Mouse (Mus musculus) left cerebral cortex, postnatal 14 days (tissue): ENCODE results near the gene Rgs12. TPM values are rescaled to one million over a fixed set of nuclear protein-coding genes. Genes with fewer than 3 reads are reported as not detected.

Source experiments
- DNase-seq, 2 experiments: peaks; one replicate each; pipeline ENCODE4 v3.0.0; 2021 to 2022; ENCODE audit warnings: low spot score in 2 of 2, mixed read lengths in 1 of 2
- intact Hi-C: fragments of 180-260 bp; cut with DNase I; formaldehyde crosslinking; loops from one replicate; pipeline ENCODE4 v1.15.1; 2025
- total RNA-seq, 2 experiments: library from RNA; stranded (reverse); gene quantifications; 2 replicates each; pipeline ENCODE4 v1.2.3; 2021

Gene Rgs12
- total RNA-seq, 2 experiments from 2014 or later, result 56.0 to 65.8 TPM

GRCm38 (mm10) chr5:34930151-34930975, 18.9 kb upstream of the Rgs12 start:
- intact Hi-C loops, result no loop called here
- no peak for DNase-seq

- no peak for DNase-seq
- intact Hi-C loops, result no loop called here
These were observed 18.2 kb upstream of the Rgs12 start for GRCm38 (mm10) chr5:34931091-34931490.

- intact Hi-C loops, result no loop called here
- DNase-seq, result no peak
These were observed 17.5 kb upstream of the Rgs12 start for GRCm38 (mm10) chr5:34931516-34932457.

GRCm38 (mm10) chr5:34932458-34932806, 16.8 kb upstream of the Rgs12 start:
- intact Hi-C loops, result no loop called here
- DNase-seq, result no peak

GRCm38 (mm10) chr5:34933461-34933860, 15.8 kb upstream of the Rgs12 start:
- intact Hi-C loops, result no loop called here
- DNase-seq, result no peak

- DNase-seq, result no peak
- intact Hi-C loops, result no loop called here
These were observed 7.4 kb upstream of the Rgs12 start for GRCm38 (mm10) chr5:34941710-34942470.

GRCm38 (mm10) chr5:34943428-34943827, 5.8 kb upstream of the Rgs12 start:
- DNase-seq, result no peak
- intact Hi-C loops, result no loop called here

GRCm38 (mm10) chr5:34949769-34950211, 545 bp downstream of the Rgs12 start:
- DNase-seq, result no peak
- intact Hi-C loops, result no loop called here

- intact Hi-C loops, result no loop called here
- DNase-seq, result no peak
These were observed 1.4 kb downstream of the Rgs12 start for GRCm38 (mm10) chr5:34950486-34951160.

- DNase-seq, result no peak
- intact Hi-C loops, result no loop called here
These were observed 2.1 kb downstream of the Rgs12 start for GRCm38 (mm10) chr5:34951161-34951834.

- intact Hi-C loops, result no loop called here
- DNase-seq, result no peak
These were observed 5.3 kb downstream of the Rgs12 start for GRCm38 (mm10) chr5:34954508-34954907.

GRCm38 (mm10) chr5:34955630-34956029, 6.4 kb downstream of the Rgs12 start:
- intact Hi-C loops, result no loop called here
- DNase-seq, result peak in 1 of 2 experiments; percentile 41

GRCm38 (mm10) chr5:34956151-34956550, 6.9 kb downstream of the Rgs12 start:
- no peak for DNase-seq
- intact Hi-C loops, result no loop called here

GRCm38 (mm10) chr5:34957015-34957414, 7.8 kb downstream of the Rgs12 start:
- intact Hi-C loops, result no loop called here
- peak; percentile 43 to 63 for DNase-seq

GRCm38 (mm10) chr5:34960021-34960420, 10.8 kb downstream of the Rgs12 start:
- no peak for DNase-seq
- intact Hi-C loops, result no loop called here

GRCm38 (mm10) chr5:34965531-34965930, 16.3 kb downstream of the Rgs12 start:
- no peak for DNase-seq
- intact Hi-C loops, result no loop called here

- intact Hi-C loops, result no loop called here
- no peak for DNase-seq
These were observed 19.1 kb downstream of the Rgs12 start for GRCm38 (mm10) chr5:34968386-34968785.

- intact Hi-C loops, result no loop called here
- no peak for DNase-seq
These were observed 23.2 kb downstream of the Rgs12 start for GRCm38 (mm10) chr5:34972471-34972870.
